Mouse (Mus musculus): Measurements from ENCODE around the gene Sipa1l1. TPM values are rescaled to one million over a fixed set of nuclear protein-coding genes. Genes with fewer than 3 reads are reported as not detected.

The Sipa1l1 gene
- polyA plus RNA-seq, 1 experiment, result 9.7 TPM

DNA sequence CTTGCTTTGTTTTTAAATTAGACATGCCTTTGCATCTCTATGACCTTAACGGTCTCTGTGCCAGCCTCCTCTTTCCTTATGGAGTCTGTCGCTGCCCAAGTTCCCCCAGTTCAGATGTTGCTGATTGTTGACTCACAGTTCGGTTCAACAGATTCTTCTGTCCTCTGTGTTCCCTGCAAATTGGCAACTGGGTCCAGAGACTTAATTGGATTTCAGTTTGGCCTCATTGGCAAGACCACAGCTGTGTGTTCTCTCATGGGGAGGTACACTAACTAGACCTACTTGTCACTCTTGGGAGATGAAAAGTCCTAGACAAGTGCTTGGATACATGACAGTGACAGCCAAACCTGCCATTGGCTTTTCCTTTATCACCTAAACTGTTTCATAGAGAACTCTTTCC is 25.7 kb upstream of the Sipa1l1 start:
- TF ChIP-seq FOSL1 (IDR thresholded peaks at IDR 0.05; ENCODE audit: insufficient read depth, low read length, poor library complexity, severe bottlenecking) (no peak), MAX (IDR thresholded peaks at IDR 0.05) (no peak), CEBPB (IDR thresholded peaks at IDR 0.05; ENCODE audit: low read depth) (no peak), MYOG (IDR thresholded peaks at IDR 0.05; ENCODE audit: control insufficient read depth, extremely low read depth, insufficient read length) (no peak), USF1 (IDR thresholded peaks at IDR 0.05; ENCODE audit: low read depth) (no peak), MYOD1 (IDR thresholded peaks at IDR 0.05; ENCODE audit: control insufficient read depth, insufficient read length, low read depth) (no peak), CTCF (IDR thresholded peaks at IDR 0.05; ENCODE audit: control insufficient read depth, insufficient read depth, insufficient read length) (no peak)
- Histone ChIP-seq H3K27me3 (ENCODE audit: control insufficient read depth, insufficient read depth, insufficient read length) (no peaks in the 10 kb centered on the region), H3K36me3 (ENCODE audit: control insufficient read depth, insufficient read depth) (no peaks in the 10 kb centered on the region), H3K4me3 (ENCODE audit: insufficient read depth, poor library complexity, severe bottlenecking) (no peak overlapping the region), H3ac (ENCODE audit: control insufficient read depth, insufficient read length, low read depth) (no peak overlapping the region), H3K79me3 (ENCODE audit: low read depth) (no peaks in the 10 kb centered on the region), H3K79me2 (ENCODE audit: control insufficient read depth, insufficient read depth) (no peaks in the 10 kb centered on the region)

DNA sequence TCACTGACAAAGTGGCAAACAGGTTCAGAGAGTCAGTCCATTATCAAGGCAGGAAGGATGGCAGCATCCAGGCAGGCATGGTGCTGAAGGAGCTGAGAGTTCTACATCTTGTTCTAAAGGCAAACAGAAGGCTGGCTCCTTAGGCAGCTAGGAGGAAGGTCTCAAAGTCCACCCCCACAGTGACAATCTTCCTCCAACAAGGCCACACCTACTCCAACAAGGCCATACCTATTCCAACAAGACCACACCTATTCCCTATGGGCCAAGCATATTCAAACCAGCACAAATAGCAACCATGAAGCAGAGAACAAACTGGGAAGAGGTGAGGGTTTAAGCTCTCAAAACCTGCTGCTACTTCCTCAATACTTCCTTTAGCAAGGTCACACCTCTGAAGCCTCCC is 23.9 kb upstream of the Sipa1l1 start:
- H3K36me3 ChIP-seq (ENCODE audit: control insufficient read depth, insufficient read depth), result no peaks in the 10 kb centered on the region
- no peaks in the 10 kb centered on the region for H3K79me2 ChIP-seq (ENCODE audit: control insufficient read depth, insufficient read depth)
- no peaks in the 10 kb centered on the region for H3K79me3 ChIP-seq (ENCODE audit: low read depth)
- no peak overlapping the region for H3K4me3 ChIP-seq (ENCODE audit: insufficient read depth, poor library complexity, severe bottlenecking)
- no peaks in the 10 kb centered on the region for H3K27me3 ChIP-seq (ENCODE audit: control insufficient read depth, insufficient read depth, insufficient read length)
- H3ac ChIP-seq (ENCODE audit: control insufficient read depth, insufficient read length, low read depth), result no peak overlapping the region
- TF ChIP-seq USF1 (IDR thresholded peaks at IDR 0.05; ENCODE audit: low read depth), result no peak
- TF ChIP-seq MYOG (IDR thresholded peaks at IDR 0.05; ENCODE audit: control insufficient read depth, extremely low read depth, insufficient read length), result no peak
- TF ChIP-seq CTCF (IDR thresholded peaks at IDR 0.05; ENCODE audit: control insufficient read depth, insufficient read depth, insufficient read length), result no peak
- TF ChIP-seq MAX (IDR thresholded peaks at IDR 0.05), result no peak
- TF ChIP-seq CEBPB (IDR thresholded peaks at IDR 0.05; ENCODE audit: low read depth), result no peak
- no peak for TF ChIP-seq MYOD1 (IDR thresholded peaks at IDR 0.05; ENCODE audit: control insufficient read depth, insufficient read length, low read depth)
- TF ChIP-seq FOSL1 (IDR thresholded peaks at IDR 0.05; ENCODE audit: insufficient read depth, low read length, poor library complexity, severe bottlenecking), result no peak

GRCm38 (mm10) chr12:82147021-82147693 is 22.0 kb upstream of the Sipa1l1 start:
- H3K4me3 ChIP-seq (ENCODE audit: insufficient read depth, poor library complexity, severe bottlenecking), result no peak overlapping the region
- H3K79me3 ChIP-seq (ENCODE audit: low read depth), result no peaks in the 10 kb centered on the region
- no peaks in the 10 kb centered on the region for H3K27me3 ChIP-seq (ENCODE audit: control insufficient read depth, insufficient read depth, insufficient read length)
- H3ac ChIP-seq (ENCODE audit: control insufficient read depth, insufficient read length, low read depth), result no peak overlapping the region
- TF ChIP-seq USF1 (IDR thresholded peaks at IDR 0.05; ENCODE audit: low read depth) (no peak), CTCF (IDR thresholded peaks at IDR 0.05; ENCODE audit: control insufficient read depth, insufficient read depth, insufficient read length) (no peak), CEBPB (IDR thresholded peaks at IDR 0.05; ENCODE audit: low read depth) (no peak), MYOG (IDR thresholded peaks at IDR 0.05; ENCODE audit: control insufficient read depth, extremely low read depth, insufficient read length) (no peak), MYOD1 (IDR thresholded peaks at IDR 0.05; ENCODE audit: control insufficient read depth, insufficient read length, low read depth) (no peak), MAX (IDR thresholded peaks at IDR 0.05) (no peak), FOSL1 (IDR thresholded peaks at IDR 0.05; ENCODE audit: insufficient read depth, low read length, poor library complexity, severe bottlenecking) (no peak)
- no peaks in the 10 kb centered on the region for H3K79me2 ChIP-seq (ENCODE audit: control insufficient read depth, insufficient read depth)
- no peaks in the 10 kb centered on the region for H3K36me3 ChIP-seq (ENCODE audit: control insufficient read depth, insufficient read depth)

- no peak for TF ChIP-seq MYOD1 (IDR thresholded peaks at IDR 0.05; ENCODE audit: control insufficient read depth, insufficient read length, low read depth)
- TF ChIP-seq FOSL1 (IDR thresholded peaks at IDR 0.05; ENCODE audit: insufficient read depth, low read length, poor library complexity, severe bottlenecking), result no peak
- TF ChIP-seq CTCF (IDR thresholded peaks at IDR 0.05; ENCODE audit: control insufficient read depth, insufficient read depth, insufficient read length), result no peak
- TF ChIP-seq MYOG (IDR thresholded peaks at IDR 0.05; ENCODE audit: control insufficient read depth, extremely low read depth, insufficient read length), result no peak
- no peak for TF ChIP-seq CEBPB (IDR thresholded peaks at IDR 0.05; ENCODE audit: low read depth)
- no peak for TF ChIP-seq USF1 (IDR thresholded peaks at IDR 0.05; ENCODE audit: low read depth)
- TF ChIP-seq MAX (IDR thresholded peaks at IDR 0.05), result no peak
Measured at GRCm38 (mm10) chr12:82148328-82148930, 20.7 kb upstream of the Sipa1l1 start.

DNA sequence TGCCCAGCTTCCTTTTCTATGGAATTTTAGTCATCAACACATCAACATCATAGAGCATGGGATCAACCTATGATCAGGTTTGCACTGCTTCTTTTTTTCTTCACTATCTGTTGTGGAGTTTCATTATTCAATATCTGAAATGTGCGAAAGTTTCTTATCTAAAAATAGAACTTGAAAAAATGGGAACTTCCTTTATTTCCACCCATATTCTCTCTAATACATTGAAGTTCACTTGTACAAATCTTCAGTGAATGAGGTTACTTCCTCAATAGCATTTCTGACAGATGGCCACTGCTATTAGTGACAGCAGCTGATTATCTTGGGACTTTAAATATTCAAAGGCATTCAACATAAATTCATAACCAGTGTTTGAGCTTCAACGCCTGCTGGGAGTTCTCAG is 18.1 kb upstream of the Sipa1l1 start:
- no peaks in the 10 kb centered on the region for H3K79me3 ChIP-seq (ENCODE audit: low read depth)
- H3ac ChIP-seq (ENCODE audit: control insufficient read depth, insufficient read length, low read depth), result no peak overlapping the region
- H3K27me3 ChIP-seq (ENCODE audit: control insufficient read depth, insufficient read depth, insufficient read length), result no peaks in the 10 kb centered on the region
- no peaks in the 10 kb centered on the region for H3K36me3 ChIP-seq (ENCODE audit: control insufficient read depth, insufficient read depth)
- no peak overlapping the region for H3K4me3 ChIP-seq (ENCODE audit: insufficient read depth, poor library complexity, severe bottlenecking)
- H3K79me2 ChIP-seq (ENCODE audit: control insufficient read depth, insufficient read depth), result no peaks in the 10 kb centered on the region
- TF ChIP-seq MAX (IDR thresholded peaks at IDR 0.05) (no peak), CEBPB (IDR thresholded peaks at IDR 0.05; ENCODE audit: low read depth) (no peak), FOSL1 (IDR thresholded peaks at IDR 0.05; ENCODE audit: insufficient read depth, low read length, poor library complexity, severe bottlenecking) (no peak), MYOG (IDR thresholded peaks at IDR 0.05; ENCODE audit: control insufficient read depth, extremely low read depth, insufficient read length) (no peak), MYOD1 (IDR thresholded peaks at IDR 0.05; ENCODE audit: control insufficient read depth, insufficient read length, low read depth) (no peak), CTCF (IDR thresholded peaks at IDR 0.05; ENCODE audit: control insufficient read depth, insufficient read depth, insufficient read length) (no peak), USF1 (IDR thresholded peaks at IDR 0.05; ENCODE audit: low read depth) (no peak)

More at GRCm38 (mm10) chr12:82148328-82148930, 20.7 kb upstream of the Sipa1l1 start:
- H3ac ChIP-seq (ENCODE audit: control insufficient read depth, insufficient read length, low read depth), result no peak overlapping the region
- no peaks in the 10 kb centered on the region for H3K79me2 ChIP-seq (ENCODE audit: control insufficient read depth, insufficient read depth)
- H3K36me3 ChIP-seq (ENCODE audit: control insufficient read depth, insufficient read depth), result no peaks in the 10 kb centered on the region
- H3K4me3 ChIP-seq (ENCODE audit: insufficient read depth, poor library complexity, severe bottlenecking), result no peak overlapping the region
- no peaks in the 10 kb centered on the region for H3K27me3 ChIP-seq (ENCODE audit: control insufficient read depth, insufficient read depth, insufficient read length)
- no peaks in the 10 kb centered on the region for H3K79me3 ChIP-seq (ENCODE audit: low read depth)
